Mouse (Mus musculus): ENCODE results near the gene 5330417C22Rik. TPM values are rescaled to one million over a fixed set of nuclear protein-coding genes. Genes with fewer than 3 reads are reported as not detected.

The 5330417C22Rik gene
- polyA plus RNA-seq, 1 experiment from 2014 or later, result 17.1 TPM

- Histone ChIP-seq H3K4me1 (replicated peaks) (no peaks in the 10 kb centered on the region), H3K36me3 (0 out of 2 replicates have a peak, but pooled peaks cover 11% of the 10 kb centered on the region), H3K27ac (peak within 1 kb of the TSS; percentile 88), H3K27me3 (replicated peaks) (no peaks in the 10 kb centered on the region), H3K9ac (peak within 1 kb of the TSS; percentile 83), H3K4me2 (replicated peaks) (peak within 1 kb of the TSS; percentile 79), H3K9me3 (no peaks in the 10 kb centered on the region), H3K4me3 (replicated peaks) (peak within 1 kb of the TSS; percentile 73)
- WGBS, result under 1% methylated on average over 45 of the region's 45 CpGs
- ATAC-seq, result peak; percentile 98
These were observed 25.9 kb upstream of the 5330417C22Rik start, which contains the start of gene Tmem167b for GRCm38 (mm10) chr3:108562133-108562730. Gene Tmem167b, minus strand, starts transcription at chr3:108562466.

DNA sequence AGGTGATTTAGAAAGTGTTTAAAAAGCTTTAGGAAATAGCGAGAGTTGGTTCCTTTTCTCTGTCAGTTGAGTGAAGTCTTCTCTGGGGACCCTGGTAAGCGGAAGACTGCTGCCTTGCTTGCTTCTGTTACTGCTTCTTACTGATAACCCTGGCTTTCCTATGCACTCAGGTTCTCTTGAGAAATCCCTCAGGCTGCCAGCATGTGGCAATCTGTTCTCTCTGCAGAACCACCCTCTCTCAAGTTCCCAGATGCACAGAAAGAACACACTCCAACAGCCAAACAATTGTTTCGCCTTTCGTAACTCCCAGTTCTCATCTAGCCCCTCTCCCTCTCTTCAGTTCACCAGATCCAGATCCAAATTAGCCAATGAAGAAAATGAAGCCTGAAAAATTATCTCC lies 21.6 kb upstream of the 5330417C22Rik start:
- H3K27me3 ChIP-seq (replicated peaks), result no peaks in the 10 kb centered on the region
- H3K4me1 ChIP-seq (replicated peaks), result no peaks in the 10 kb centered on the region
- no peak overlapping the region for H3K9ac ChIP-seq
- H3K9me3 ChIP-seq, result no peaks in the 10 kb centered on the region
- H3K27ac ChIP-seq, result no peak overlapping the region
- no peak overlapping the region for H3K4me2 ChIP-seq (replicated peaks)
- no peak for ATAC-seq
- 95% methylated on average over 4 of the region's 4 CpGs for WGBS
- 0 out of 2 replicates have a peak, but pooled peaks cover 11% of the 10 kb centered on the region for H3K36me3 ChIP-seq
- no peak overlapping the region for H3K4me3 ChIP-seq (replicated peaks)

GRCm38 (mm10) chr3:108554587-108555312 lies 18.4 kb upstream of the 5330417C22Rik start:
- Histone ChIP-seq H3K4me2 (replicated peaks) (peak overlapping the region; percentile 82), H3K27ac (peak overlapping the region; percentile 83), H3K9ac (peak overlapping the region; percentile 95), H3K4me3 (replicated peaks) (peak overlapping the region; percentile 83), H3K9me3 (no peaks in the 10 kb centered on the region), H3K4me1 (replicated peaks) (no peaks in the 10 kb centered on the region), H3K36me3 (0 out of 2 replicates have a peak, but pooled peaks cover 11% of the 10 kb centered on the region), H3K27me3 (replicated peaks) (no peaks in the 10 kb centered on the region)
- peak; percentile 97 for ATAC-seq
- WGBS, result 17% methylated on average over 22 of the region's 22 CpGs

- H3K36me3 ChIP-seq, result 0 out of 2 replicates have a peak, but pooled peaks cover 8% of the 10 kb centered on the region
- peak; percentile 82 for ATAC-seq
- no peaks in the 10 kb centered on the region for H3K9me3 ChIP-seq
- no peaks in the 10 kb centered on the region for H3K27me3 ChIP-seq (replicated peaks)
- H3K27ac ChIP-seq, result peak overlapping the region; percentile 83
- peak overlapping the region; percentile 83 for H3K4me3 ChIP-seq (replicated peaks)
- no peaks in the 10 kb centered on the region for H3K4me1 ChIP-seq (replicated peaks)
- under 1% methylated on average over 42 of the region's 42 CpGs for WGBS
- H3K9ac ChIP-seq, result peak overlapping the region; percentile 95
- peak overlapping the region; percentile 82 for H3K4me2 ChIP-seq (replicated peaks)
These were observed 17.8 kb upstream of the 5330417C22Rik start for GRCm38 (mm10) chr3:108554111-108554561.

- no peak overlapping the region for H3K9ac ChIP-seq
- no peaks in the 10 kb centered on the region for H3K9me3 ChIP-seq
- no peak overlapping the region for H3K27ac ChIP-seq
- no peak overlapping the region for H3K4me2 ChIP-seq (replicated peaks)
- no peaks in the 10 kb centered on the region for H3K27me3 ChIP-seq (replicated peaks)
- WGBS, result 84% methylated on average over 11 of the region's 11 CpGs
- peaks cover 3% of the 10 kb centered on the region for H3K4me1 ChIP-seq (replicated peaks)
- no peaks in the 10 kb centered on the region for H3K36me3 ChIP-seq
- H3K4me3 ChIP-seq (replicated peaks), result no peak overlapping the region
- no peak for ATAC-seq
These were observed 6.0 kb upstream of the 5330417C22Rik start for GRCm38 (mm10) chr3:108542299-108542698.

DNA sequence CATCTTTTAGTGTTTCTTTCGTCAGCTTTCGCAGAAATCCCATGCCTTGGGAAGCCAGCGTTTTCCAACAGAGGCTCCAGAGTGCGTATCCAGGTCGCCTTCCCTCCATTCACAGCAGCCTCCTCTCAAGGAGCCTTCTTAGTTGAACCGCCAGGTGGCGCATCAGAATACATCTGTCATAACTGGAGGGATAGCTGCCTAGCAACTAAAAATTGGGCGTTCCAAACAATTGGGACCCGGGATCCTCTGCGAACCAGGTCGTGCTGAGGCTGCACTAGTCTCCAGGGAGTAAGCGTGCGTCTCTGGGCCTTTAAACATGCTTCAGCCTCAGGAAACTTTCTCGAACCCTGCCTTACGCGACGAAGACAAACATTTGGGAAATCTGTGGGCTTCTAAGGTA lies 967 bp upstream of the 5330417C22Rik start:
- Histone ChIP-seq H3K27me3 (replicated peaks) (peaks cover 13% of the 10 kb centered on the region), H3K4me2 (replicated peaks) (peak overlapping the region; percentile 54), H3K4me3 (replicated peaks) (0 out of 2 replicates have a peak overlapping the region, but pooled peaks have one; percentile 13), H3K9me3 (no peaks in the 10 kb centered on the region), H3K36me3 (no peaks in the 10 kb centered on the region), H3K9ac (no peak overlapping the region), H3K27ac (no peak overlapping the region), H3K4me1 (replicated peaks) (peaks cover 14% of the 10 kb centered on the region)
- 5% methylated on average over 17 of the region's 17 CpGs for WGBS
- ATAC-seq, result peak; percentile 54

DNA sequence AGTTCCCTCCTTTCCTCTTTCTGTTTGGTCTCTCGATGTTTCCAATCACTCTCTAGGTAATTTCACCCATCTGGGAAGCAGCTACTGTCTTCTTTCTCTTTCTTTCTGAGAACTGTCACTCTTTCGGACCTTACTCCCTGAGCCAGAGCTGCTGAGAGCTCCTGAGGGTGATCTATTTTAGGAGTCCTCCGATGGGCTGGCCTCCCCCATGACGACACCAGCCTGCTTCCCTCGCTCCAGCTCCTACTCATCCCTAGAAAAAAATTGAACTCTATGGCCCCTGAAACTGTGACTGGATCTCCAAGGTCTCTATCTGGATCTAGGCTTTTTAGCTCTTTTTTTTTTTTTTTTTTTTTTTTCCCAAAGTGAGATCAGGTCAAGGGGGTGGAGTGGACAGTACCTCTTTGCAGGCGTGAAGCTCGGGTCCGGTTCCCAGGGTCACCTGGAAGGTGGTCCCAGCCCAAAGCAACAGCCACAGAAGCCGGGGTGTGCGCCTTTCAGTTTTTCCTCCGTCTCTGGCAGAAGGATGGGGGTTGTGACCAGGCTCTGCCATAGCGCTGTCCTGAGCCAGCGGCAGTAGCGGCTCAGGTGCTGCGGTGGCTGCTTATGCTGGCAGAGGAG lies 330 bp downstream of the 5330417C22Rik start:
- peak overlapping the region; percentile 83 for H3K4me2 ChIP-seq (replicated peaks)
- 11% methylated on average over 15 of the region's 15 CpGs for WGBS
- H3K27me3 ChIP-seq (replicated peaks), result peaks cover 13% of the 10 kb centered on the region
- H3K9me3 ChIP-seq, result no peaks in the 10 kb centered on the region
- no peak overlapping the region for H3K27ac ChIP-seq
- H3K4me1 ChIP-seq (replicated peaks), result peaks cover 14% of the 10 kb centered on the region
- H3K9ac ChIP-seq, result 0 out of 2 replicates have a peak overlapping the region, but pooled peaks have one; percentile 5
- peak overlapping the region; percentile 39 for H3K4me3 ChIP-seq (replicated peaks)
- ATAC-seq, result no peak
- no peaks in the 10 kb centered on the region for H3K36me3 ChIP-seq

GRCm38 (mm10) chr3:108533951-108534350 lies 2.4 kb downstream of the 5330417C22Rik start, which contains the start of gene 1700013F07Rik:
Gene 1700013F07Rik, plus strand, starts transcription at chr3:108534150.
- H3K9me3 ChIP-seq, result no peaks in the 10 kb centered on the region
- H3K36me3 ChIP-seq, result no peaks in the 10 kb centered on the region
- ATAC-seq, result no peak
- no peak within 1 kb of the TSS for H3K9ac ChIP-seq
- H3K4me3 ChIP-seq (replicated peaks), result no peak within 1 kb of the TSS
- H3K4me2 ChIP-seq (replicated peaks), result no peak within 1 kb of the TSS
- H3K4me1 ChIP-seq (replicated peaks), result peaks cover 14% of the 10 kb centered on the region
- 0 out of 2 replicates have a peak within 1 kb of the TSS, but pooled peaks have one; percentile 17 for H3K27ac ChIP-seq
- peaks cover 13% of the 10 kb centered on the region for H3K27me3 ChIP-seq (replicated peaks)
- 86% methylated on average over 6 of the region's 6 CpGs for WGBS

- Histone ChIP-seq H3K27ac (0 out of 2 replicates have a peak overlapping the region, but pooled peaks have one; percentile 17), H3K9ac (no peak overlapping the region)
- peak; percentile 70 for ATAC-seq
These were observed 3.0 kb downstream of the 5330417C22Rik start for GRCm38 (mm10) chr3:108533114-108533885.

DNA sequence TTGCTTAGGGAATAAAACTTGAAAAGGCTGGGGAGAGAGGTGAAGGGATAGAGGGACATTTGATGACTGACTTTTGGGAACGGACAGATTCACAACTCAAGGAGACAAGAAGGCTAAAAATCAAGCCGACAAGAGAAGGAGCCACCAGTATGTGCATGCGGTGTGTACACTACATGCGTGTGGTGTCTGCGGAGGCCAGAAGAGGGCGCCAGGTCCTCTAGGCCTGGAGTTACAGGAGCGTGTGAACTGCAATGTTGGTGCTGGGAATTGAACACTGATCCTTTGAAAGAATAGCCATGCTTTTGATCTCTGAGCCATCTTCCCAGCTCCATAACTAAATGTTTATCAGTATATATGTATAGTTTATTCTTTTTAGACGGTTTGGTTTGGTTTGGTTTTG lies 7.8 kb downstream of the 5330417C22Rik start:
- Histone ChIP-seq H3K27ac (no peak overlapping the region), H3K27me3 (replicated peaks) (no peaks in the 10 kb centered on the region), H3K9ac (no peak overlapping the region), H3K4me1 (replicated peaks) (0 out of 2 replicates have a peak, but pooled peaks cover 4% of the 10 kb centered on the region), H3K4me3 (replicated peaks) (no peak overlapping the region), H3K36me3 (no peaks in the 10 kb centered on the region), H3K4me2 (replicated peaks) (no peak overlapping the region), H3K9me3 (no peaks in the 10 kb centered on the region)
- no peak for ATAC-seq
- 90% methylated on average over 8 of the region's 8 CpGs for WGBS

More at GRCm38 (mm10) chr3:108533114-108533885, 3.0 kb downstream of the 5330417C22Rik start:
- Histone ChIP-seq H3K4me3 (replicated peaks) (no peak overlapping the region), H3K9me3 (no peaks in the 10 kb centered on the region), H3K36me3 (no peaks in the 10 kb centered on the region), H3K4me1 (replicated peaks) (peaks cover 14% of the 10 kb centered on the region), H3K4me2 (replicated peaks) (no peak overlapping the region), H3K27me3 (replicated peaks) (peaks cover 13% of the 10 kb centered on the region)
- 56% methylated on average over 9 of the region's 9 CpGs for WGBS

DNA sequence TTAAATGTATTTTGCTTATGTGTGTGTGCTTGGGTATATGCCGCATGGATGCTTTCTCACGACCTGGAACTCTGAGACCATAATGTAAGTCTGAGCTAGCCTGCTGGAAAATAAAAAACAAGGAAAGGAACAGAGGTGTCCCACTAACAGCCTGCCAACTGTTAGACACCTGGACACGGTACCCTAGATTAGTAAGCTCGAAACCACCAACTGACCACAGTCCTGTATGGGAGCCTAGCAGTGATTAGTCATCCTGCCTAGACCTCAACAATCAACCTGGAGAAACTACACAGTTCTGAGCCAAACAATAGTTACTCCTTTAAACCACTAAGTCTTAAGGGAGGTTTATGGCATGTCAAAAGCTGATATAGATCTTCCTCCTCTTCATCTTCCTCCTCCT lies 12.9 kb downstream of the 5330417C22Rik start:
- H3K27me3 ChIP-seq (replicated peaks), result no peaks in the 10 kb centered on the region
- 89% methylated on average over 4 of the region's 4 CpGs for WGBS
- H3K9me3 ChIP-seq, result no peaks in the 10 kb centered on the region
- no peak overlapping the region for H3K4me2 ChIP-seq (replicated peaks)
- H3K4me3 ChIP-seq (replicated peaks), result no peak overlapping the region
- no peak overlapping the region for H3K27ac ChIP-seq
- ATAC-seq, result no peak
- no peaks in the 10 kb centered on the region for H3K4me1 ChIP-seq (replicated peaks)
- no peak overlapping the region for H3K9ac ChIP-seq
- no peaks in the 10 kb centered on the region for H3K36me3 ChIP-seq
